Mouse (Mus musculus) stomach, embryonic 15.5 days (tissue): ENCODE data around the gene Stag3. TPM values are rescaled to one million over a fixed set of nuclear protein-coding genes. Genes with fewer than 3 reads are reported as not detected.

Experiments used
- ATAC-seq: fragments of 200-750 bp; cut with Nextera tagmentation; 2 replicates; pipeline ENCODE4 v1.8.0; 2017; ENCODE audit warnings: low read depth, moderate number of reproducible peaks, moderate TSS enrichment; ENCODE audit not compliant: insufficient read depth, low FRiP score
- H3K27ac ChIP-seq: fragments of 300-500 bp; sonication (generic); 2 replicates; pipeline ENCODE4 v1.5.1; 2015; ENCODE audit warnings: mild to moderate bottlenecking, inconsistent platforms
- H3K27me3 ChIP-seq: fragments of 300-500 bp; sonication (generic); replicated peaks from 2 replicates; pipeline ENCODE4 v1.6.1; 2015; ENCODE audit warnings: inconsistent platforms
- H3K36me3 ChIP-seq: fragments of 300-500 bp; sonication (generic); 2 replicates; pipeline ENCODE4 v1.6.1; 2015; ENCODE audit warnings: inconsistent platforms
- H3K4me1 ChIP-seq: fragments of 300-500 bp; sonication (generic); 2 replicates; pipeline ENCODE4 v1.6.1; 2015; ENCODE audit warnings: inconsistent platforms
- H3K4me2 ChIP-seq: fragments of 300-500 bp; sonication (generic); 2 replicates; pipeline ENCODE4 v1.6.1; 2015; ENCODE audit warnings: mild to moderate bottlenecking, inconsistent platforms
- H3K4me3 ChIP-seq: fragments of 300-500 bp; sonication (generic); replicated peaks from 2 replicates; pipeline ENCODE4 v1.5.1; 2015; ENCODE audit warnings: inconsistent platforms
- H3K9ac ChIP-seq: fragments of 300-500 bp; sonication (generic); 2 replicates; pipeline ENCODE4 v1.6.1; 2015; ENCODE audit warnings: inconsistent platforms
- H3K9me3 ChIP-seq: fragments of 300-500 bp; sonication (generic); 2 replicates; pipeline ENCODE4 v1.6.1; 2016; ENCODE audit warnings: inconsistent platforms
- WGBS: fragments of 180-500 bp; shearing (Covaris S2); methylation state at CpG from one replicate; pipeline ENCODE4 v1.1.7; 2015; 5-methylcytosine and 5-hydroxymethylcytosine counted together
- polyA plus RNA-seq: library from polyadenylated mRNA; unstranded; fragments of >200 nt; fragmentation: Nextera tagmentation; extraction: Ambion mirVana; gene quantifications from 2 replicates; pipeline ENCODE4 v1.2.1, GENCODE M21; 2015

The Stag3 gene
- polyA plus RNA-seq, 1 experiment from 2014 or later, result 3.2 TPM

GRCm38 (mm10) chr5:138312795-138313194 is 32.8 kb downstream of the Stag3 start:
- WGBS, result 81% methylated on average over 3 of the region's 3 CpGs
- Histone ChIP-seq H3K4me3 (no peak overlapping the region), H3K4me1 (no peaks in the 10 kb centered on the region), H3K36me3 (no peaks in the 10 kb centered on the region), H3K27ac (no peak overlapping the region), H3K27me3 (no peaks in the 10 kb centered on the region), H3K9me3 (no peaks in the 10 kb centered on the region), H3K4me2 (no peak overlapping the region), H3K9ac (no peak overlapping the region)
- no peak for ATAC-seq

- no peak within 1 kb of the TSS for H3K4me3 ChIP-seq
- WGBS, result 83% methylated on average over 2 of the region's 2 CpGs
- H3K36me3 ChIP-seq, result no peaks in the 10 kb centered on the region
- no peaks in the 10 kb centered on the region for H3K9me3 ChIP-seq
- H3K27me3 ChIP-seq, result no peaks in the 10 kb centered on the region
- no peaks in the 10 kb centered on the region for H3K4me1 ChIP-seq
- H3K9ac ChIP-seq, result no peak within 1 kb of the TSS
- no peak for ATAC-seq
- H3K27ac ChIP-seq, result no peak within 1 kb of the TSS
- no peak within 1 kb of the TSS for H3K4me2 ChIP-seq
Measured at GRCm38 (mm10) chr5:138341661-138342060, 61.6 kb downstream of the Stag3 start, which contains the start of gene Pvrig. Pvrig (plus strand) TSS chr5:138341961.

DNA sequence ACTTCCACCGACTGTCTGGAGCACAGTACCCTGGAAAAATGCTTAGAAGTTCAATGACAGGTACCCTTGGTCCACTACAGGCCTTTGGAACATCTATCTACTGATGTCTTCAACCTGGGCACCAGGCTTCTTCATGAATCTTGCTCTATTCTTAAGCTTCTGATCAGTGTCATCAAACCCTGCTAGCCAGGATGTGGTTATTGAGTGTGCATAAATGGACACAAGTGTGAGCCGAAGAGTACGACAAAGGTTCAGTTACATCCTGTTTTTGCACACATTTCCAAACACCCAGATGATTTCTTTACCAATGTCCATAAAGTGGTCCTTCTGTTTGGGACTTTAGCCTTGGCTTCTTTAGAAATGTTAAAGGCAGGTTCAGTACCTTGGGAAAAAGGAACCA is 63.2 kb downstream of the Stag3 start:
- H3K27me3 ChIP-seq, result no peaks in the 10 kb centered on the region
- no peak for ATAC-seq
- no peak overlapping the region for H3K27ac ChIP-seq
- H3K4me2 ChIP-seq, result no peak overlapping the region
- no peak overlapping the region for H3K9ac ChIP-seq
- H3K4me1 ChIP-seq, result no peaks in the 10 kb centered on the region
- WGBS, result 82% methylated on average over 3 of the region's 3 CpGs
- no peak overlapping the region for H3K4me3 ChIP-seq
- H3K36me3 ChIP-seq, result no peaks in the 10 kb centered on the region
- no peaks in the 10 kb centered on the region for H3K9me3 ChIP-seq

Other genes starting within 250 kb of the Stag3 start
- not detected in 2 replicates for gene Smok3c, start 227.0 kb upstream of the Stag3 start, polyA plus RNA-seq
- gene Zkscan1, start 195.2 kb upstream of the Stag3 start, polyA plus RNA-seq, result 13.6 and 14.8 TPM in 2 replicates
- 46.2 and 48.7 TPM in 2 replicates for gene Zscan21, start 163.3 kb upstream of the Stag3 start, polyA plus RNA-seq
- gene Zfp113, start 124.5 kb upstream of the Stag3 start, polyA plus RNA-seq, result 17.5 and 18.1 TPM in 2 replicates
- 270 and 287 TPM in 2 replicates for gene Cops6, start 119.2 kb upstream of the Stag3 start, polyA plus RNA-seq
- 23.4 and 23.9 TPM in 2 replicates for gene Ap4m1, start 108.2 kb upstream of the Stag3 start, polyA plus RNA-seq
- 150 and 155 TPM in 2 replicates for gene Mcm7, start 107.8 kb upstream of the Stag3 start, polyA plus RNA-seq
- gene Taf6, start 92.8 kb upstream of the Stag3 start, polyA plus RNA-seq, result 71.3 and 73.7 TPM in 2 replicates
- gene Cnpy4, start 92.8 kb upstream of the Stag3 start, polyA plus RNA-seq, result 44.4 and 48.0 TPM in 2 replicates
- gene Mblac1, start 85.9 kb upstream of the Stag3 start, polyA plus RNA-seq, result 8.1 and 9.4 TPM in 2 replicates
- not detected in 2 replicates for gene Nxpe5, start 54.3 kb upstream of the Stag3 start, polyA plus RNA-seq
- gene Lamtor4, start 24.8 kb upstream of the Stag3 start, polyA plus RNA-seq, result 71.9 and 74.1 TPM in 2 replicates
- 5.5 and 6.1 TPM in 2 replicates for gene BC037034, start 16.2 kb upstream of the Stag3 start, polyA plus RNA-seq
- gene Gal3st4, start 7.4 kb upstream of the Stag3 start, polyA plus RNA-seq, result 1.9 and 2.0 TPM in 2 replicates
- gene Gm43720, start 282 bp upstream of the Stag3 start, polyA plus RNA-seq, result 0.13 and 0.17 TPM in 2 replicates
- gene Gpc2, start 235 bp upstream of the Stag3 start, polyA plus RNA-seq, result 14.3 and 19.8 TPM in 2 replicates
- 0.36 and 0.44 TPM in 2 replicates for gene Pvrig, start 61.7 kb downstream of the Stag3 start, polyA plus RNA-seq
- 30.4 and 31.3 TPM in 2 replicates for gene Zfp157, start 161.2 kb downstream of the Stag3 start, polyA plus RNA-seq